Mouse (Mus musculus): ENCODE measurements around the gene Znhit1.

Znhit1 gene

GRCm38 (mm10) chr5:136987934-136988271 is at the start of gene Znhit1:
Znhit1 (minus strand) TSS chr5:136988021.
- no peak for DNase-seq

- DNase-seq, result peak; percentile 69
Measured at GRCm38 (mm10) chr5:137036211-137036610, 48.4 kb upstream of the Znhit1 start.

- peak; percentile 91 for DNase-seq
Measured at GRCm38 (mm10) chr5:137032641-137033074, 44.8 kb upstream of the Znhit1 start.

GRCm38 (mm10) chr5:137032033-137032421 is 44.2 kb upstream of the Znhit1 start:
- DNase-seq, result peak; percentile 76

GRCm38 (mm10) chr5:137031076-137032032 is 43.5 kb upstream of the Znhit1 start:
- DNase-seq, result no peak

GRCm38 (mm10) chr5:137030416-137030810 is 42.6 kb upstream of the Znhit1 start:
- DNase-seq, result peak; percentile 75

- DNase-seq, result peak; percentile 96
Measured at GRCm38 (mm10) chr5:137029643-137030415, 42.0 kb upstream of the Znhit1 start.

GRCm38 (mm10) chr5:137029273-137029585 is 41.4 kb upstream of the Znhit1 start:
- no peak for DNase-seq

GRCm38 (mm10) chr5:137028561-137029272 is 40.9 kb upstream of the Znhit1 start:
- no peak for DNase-seq

- no peak for DNase-seq
Measured at GRCm38 (mm10) chr5:137026092-137026491, 38.3 kb upstream of the Znhit1 start, which contains the start of gene Vgf. Vgf (plus strand) TSS chr5:137026392.

GRCm38 (mm10) chr5:137025132-137025531 is 37.3 kb upstream of the Znhit1 start:
- peak; percentile 83 for DNase-seq

- DNase-seq, result no peak
Measured at GRCm38 (mm10) chr5:137024318-137024717, 36.5 kb upstream of the Znhit1 start.

- no peak for DNase-seq
Measured at GRCm38 (mm10) chr5:137015913-137016312, 28.1 kb upstream of the Znhit1 start.

- DNase-seq, result no peak
Measured at GRCm38 (mm10) chr5:137012401-137012950, 24.7 kb upstream of the Znhit1 start.

- DNase-seq, result no peak
Measured at GRCm38 (mm10) chr5:137009988-137010387, 22.2 kb upstream of the Znhit1 start.

- DNase-seq, result no peak
Measured at GRCm38 (mm10) chr5:137007276-137007675, 19.5 kb upstream of the Znhit1 start.

- no peak for DNase-seq
Measured at GRCm38 (mm10) chr5:137000612-137001011, 12.8 kb upstream of the Znhit1 start.

- no peak for DNase-seq
Measured at GRCm38 (mm10) chr5:136999449-136999848, 11.6 kb upstream of the Znhit1 start.

GRCm38 (mm10) chr5:136989801-136990200 is 2.0 kb upstream of the Znhit1 start:
- DNase-seq, result no peak

- no peak for DNase-seq
Measured at GRCm38 (mm10) chr5:136988420-136988819, 599 bp upstream of the Znhit1 start.

GRCm38 (mm10) chr5:136987138-136987933 is 485 bp downstream of the Znhit1 start:
- DNase-seq, result peak; percentile 79

- peak; percentile 98 for DNase-seq
Measured at GRCm38 (mm10) chr5:136986695-136987137, 1.1 kb downstream of the Znhit1 start, which contains the start of gene Plod3. Plod3 (plus strand) TSS chr5:136987019.
